Mouse (Mus musculus) ES-Bruce4 (cell line): ENCODE measurements around the gene Tmem203. TPM values are rescaled to one million over a fixed set of nuclear protein-coding genes. Genes with fewer than 3 reads are reported as not detected.
"Not testable (repeated sequence)": the region's sequence is repeated elsewhere in the genome, so short reads cannot be mapped to it uniquely, and the experiment has no call there.

ENCODE experiments used
- H3K27ac ChIP-seq: 2 replicates; pipeline ENCODE4 v1.5.1; 2012; ENCODE audit warnings: low read length, inconsistent platforms; ENCODE audit not compliant: insufficient read depth
- H3K27me3 ChIP-seq: 2 replicates; pipeline ENCODE4 v1.6.1; 2012; ENCODE audit warnings: mild to moderate bottlenecking, low read length, inconsistent platforms; ENCODE audit not compliant: control insufficient read depth, poor library complexity, insufficient read depth, severe bottlenecking
- H3K36me3 ChIP-seq: 2 replicates; pipeline ENCODE4 v1.6.1; 2012; ENCODE audit warnings: inconsistent platforms, mild to moderate bottlenecking, low read length, moderate library complexity; ENCODE audit not compliant: control insufficient read depth, poor library complexity, insufficient read depth, severe bottlenecking
- H3K4me1 ChIP-seq: one replicate; pipeline ENCODE4 v1.8.1; 2011; ENCODE audit warnings: low read length; ENCODE audit not compliant: control insufficient read depth, insufficient read depth
- H3K4me3 ChIP-seq: 2 replicates; pipeline ENCODE4 v1.5.1; 2011; ENCODE audit warnings: low read depth, mild to moderate bottlenecking, low read length
- H3K9ac ChIP-seq: 2 replicates; pipeline ENCODE4 v1.6.1; 2012; ENCODE audit warnings: low read depth, mild to moderate bottlenecking, inconsistent platforms; ENCODE audit not compliant: poor library complexity, severe bottlenecking
- H3K9me3 ChIP-seq: replicated peaks from 2 replicates; pipeline ENCODE4 v1.6.1; 2012; ENCODE audit warnings: mild to moderate bottlenecking, low read length, inconsistent platforms; ENCODE audit not compliant: control insufficient read depth, poor library complexity, insufficient read depth, severe bottlenecking
- CTCF ChIP-seq: IDR thresholded peaks from one replicate; pipeline ENCODE4 v1.8.1; 2011; ENCODE audit warnings: low read depth, low read length
- EP300 ChIP-seq: IDR thresholded peaks from 2 replicates; pipeline ENCODE4 v1.6.1; 2011; ENCODE audit warnings: low read depth, low read length; ENCODE audit not compliant: insufficient read depth
- POLR2A ChIP-seq: IDR thresholded peaks from one replicate; pipeline ENCODE4 v1.8.1; 2011; ENCODE audit warnings: low read length; ENCODE audit not compliant: insufficient read depth
- polyA plus RNA-seq: library from polyadenylated mRNA; stranded (reverse); fragments of >200 nt; gene quantifications from 2 replicates; pipeline ENCODE4 v1.2.4, GENCODE M21; 2011; ENCODE audit warnings: low read depth; ENCODE audit not compliant: missing spikeins, insufficient read depth, insufficient read length

Tmem203 gene
- polyA plus RNA-seq, 1 experiment: 7.6 TPM

DNA sequence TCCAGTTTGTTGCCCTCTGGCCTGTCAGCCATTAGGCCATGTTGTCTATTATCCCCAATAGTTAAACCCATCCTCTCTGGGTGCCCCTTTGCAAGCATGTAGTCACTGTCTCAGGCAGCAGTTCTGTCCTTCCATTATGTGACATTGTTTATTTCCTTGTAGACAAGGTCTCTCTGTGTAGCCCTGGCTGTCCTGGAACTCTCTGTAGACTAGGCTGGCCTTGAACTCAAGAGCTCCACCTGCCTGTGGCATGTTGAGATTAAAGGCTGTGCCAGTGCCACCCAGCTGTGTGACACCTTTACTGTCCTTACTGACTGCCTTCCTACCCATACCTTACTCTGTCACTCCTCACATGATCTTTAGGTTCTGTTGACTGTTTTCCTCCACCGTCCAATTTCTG is 2.9 kb upstream of the Tmem203 start:
- Histone ChIP-seq H3K27ac (no peak overlapping the region), H3K9me3 (no peaks in the 10 kb centered on the region), H3K4me1 (no peaks in the 10 kb centered on the region), H3K4me3 (no peak overlapping the region), H3K36me3 (peaks cover 19% of the 10 kb centered on the region), H3K9ac (no peak overlapping the region), H3K27me3 (no peaks in the 10 kb centered on the region)
- TF ChIP-seq EP300: no peak
- TF ChIP-seq CTCF: peak; percentile 52

DNA sequence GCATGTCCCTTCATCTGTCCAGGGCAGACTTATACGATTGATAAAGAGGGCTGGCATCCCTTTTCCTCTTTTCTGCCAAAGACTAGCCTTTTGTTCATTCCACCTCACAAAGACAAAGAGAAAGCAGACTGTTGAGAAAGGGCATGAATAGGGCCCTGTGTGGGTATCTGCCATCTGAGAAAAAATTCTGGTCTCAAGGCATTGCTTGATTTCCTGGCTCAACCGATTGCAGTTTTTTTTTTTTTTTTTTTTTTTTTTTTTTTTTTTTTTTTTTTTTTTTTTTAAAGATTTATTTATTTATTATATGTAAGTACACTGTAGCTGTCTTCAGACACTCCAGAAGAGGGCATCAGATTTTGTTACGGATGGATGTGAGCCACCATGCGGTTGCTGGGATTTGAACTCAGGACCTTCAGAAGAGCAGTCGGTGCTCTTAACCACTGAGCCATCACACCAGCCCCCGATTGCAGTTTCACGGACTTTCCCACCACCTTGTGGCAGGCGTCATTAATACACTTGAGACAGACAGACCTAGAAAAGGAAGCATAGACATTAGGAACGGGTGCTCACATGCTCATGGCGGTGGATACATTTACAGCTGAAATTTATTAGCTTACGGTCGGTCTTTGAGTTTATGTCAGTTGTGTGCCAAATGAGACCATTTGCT is 1.3 kb downstream of the Tmem203 start:
- not testable (repeated sequence) for H3K9me3 ChIP-seq, H3K36me3 ChIP-seq, H3K4me1 ChIP-seq, H3K27ac ChIP-seq, H3K27me3 ChIP-seq
- H3K9ac ChIP-seq: peak overlapping the region; percentile 68
- H3K4me3 ChIP-seq: peak overlapping the region; percentile 28
- TF ChIP-seq CTCF: peak; percentile 34

DNA sequence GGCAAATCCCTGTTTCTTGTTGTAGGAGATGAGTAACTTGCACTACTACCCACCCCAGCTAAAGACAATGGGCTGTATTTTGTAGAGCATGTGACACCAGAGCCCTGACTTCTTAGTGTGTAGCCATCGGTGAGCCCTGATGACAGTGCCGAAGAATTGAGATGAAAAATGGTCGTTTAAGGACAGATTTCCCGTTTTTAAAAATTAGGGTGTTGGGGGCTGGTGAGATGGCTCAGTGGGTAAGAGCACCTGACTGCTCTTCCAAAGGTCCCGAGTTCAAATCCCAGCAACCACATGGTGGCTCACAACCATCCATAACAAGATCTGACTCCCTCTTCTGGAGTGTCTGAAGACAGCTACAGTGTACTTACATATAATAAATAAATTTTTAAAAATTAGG is 2.0 kb downstream of the Tmem203 start:
- H3K4me1 ChIP-seq, H3K27ac ChIP-seq, H3K9me3 ChIP-seq, H3K27me3 ChIP-seq, H3K36me3 ChIP-seq, H3K4me3 ChIP-seq, H3K9ac ChIP-seq: not testable (repeated sequence)

DNA sequence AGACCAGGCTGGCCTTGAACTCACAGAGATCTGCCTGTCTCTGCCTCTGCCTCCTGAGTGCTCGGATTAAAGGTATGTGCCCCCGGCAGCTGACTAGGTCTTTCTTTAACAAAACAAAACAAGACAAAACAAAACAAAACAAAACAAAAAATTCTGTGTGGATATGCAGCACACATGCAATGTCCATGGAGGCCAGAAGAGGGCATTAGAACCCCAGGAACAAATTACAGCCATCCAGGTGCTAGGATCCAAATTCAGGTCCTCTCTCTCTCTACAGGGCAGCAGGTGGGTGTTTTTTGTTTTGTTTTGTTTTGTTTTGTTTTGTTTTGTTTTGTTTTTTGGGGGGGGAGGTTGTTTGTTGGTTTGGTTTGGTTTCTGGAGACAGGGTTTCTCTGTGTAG is 3.6 kb downstream of the Tmem203 start:
- Histone ChIP-seq H3K4me1 (peaks cover under 1% of the 10 kb centered on the region), H3K9ac (no peak overlapping the region)
- peak; percentile 23 for TF ChIP-seq CTCF
- no peak for TF ChIP-seq EP300

GRCm38 (mm10) chr2:25261870-25262269 is 6.6 kb downstream of the Tmem203 start:
- Histone ChIP-seq H3K9ac (peak overlapping the region; percentile 65), H3K27me3 (no peaks in the 10 kb centered on the region), H3K27ac (peak overlapping the region; percentile 78), H3K4me3 (peak overlapping the region; percentile 84), H3K9me3 (no peaks in the 10 kb centered on the region), H3K4me1 (peaks cover 5% of the 10 kb centered on the region), H3K36me3 (no peaks in the 10 kb centered on the region)
- TF ChIP-seq CTCF (no peak), POLR2A (no peak), EP300 (no peak)

More for the DNA sequence above, 3.6 kb downstream of the Tmem203 start:
- H3K9me3 ChIP-seq: no peaks in the 10 kb centered on the region
- no peak overlapping the region for H3K4me3 ChIP-seq
- no peaks in the 10 kb centered on the region for H3K27me3 ChIP-seq
- no peaks in the 10 kb centered on the region for H3K36me3 ChIP-seq
- no peak overlapping the region for H3K27ac ChIP-seq

- peak within 1 kb of the TSS; percentile 84 for H3K4me3 ChIP-seq
- peak within 1 kb of the TSS; percentile 77 for H3K9ac ChIP-seq
- H3K27ac ChIP-seq: peak within 1 kb of the TSS; percentile 78
- peaks cover 5% of the 10 kb centered on the region for H3K4me1 ChIP-seq
- TF ChIP-seq POLR2A (no peak), EP300 (no peak), CTCF (no peak)
- no peaks in the 10 kb centered on the region for H3K36me3 ChIP-seq
- no peaks in the 10 kb centered on the region for H3K27me3 ChIP-seq
- no peaks in the 10 kb centered on the region for H3K9me3 ChIP-seq
Measured at GRCm38 (mm10) chr2:25262291-25262767, 7.1 kb downstream of the Tmem203 start, which contains the start of gene Tprn. Gene Tprn (plus strand): TSS chr2:25262618.
